Mouse (Mus musculus): ENCODE data around the gene Ptpn12.
A peak's percentile ranks its signal among the peaks of the same experiment; 100 is the strongest.

The Ptpn12 gene

DNA sequence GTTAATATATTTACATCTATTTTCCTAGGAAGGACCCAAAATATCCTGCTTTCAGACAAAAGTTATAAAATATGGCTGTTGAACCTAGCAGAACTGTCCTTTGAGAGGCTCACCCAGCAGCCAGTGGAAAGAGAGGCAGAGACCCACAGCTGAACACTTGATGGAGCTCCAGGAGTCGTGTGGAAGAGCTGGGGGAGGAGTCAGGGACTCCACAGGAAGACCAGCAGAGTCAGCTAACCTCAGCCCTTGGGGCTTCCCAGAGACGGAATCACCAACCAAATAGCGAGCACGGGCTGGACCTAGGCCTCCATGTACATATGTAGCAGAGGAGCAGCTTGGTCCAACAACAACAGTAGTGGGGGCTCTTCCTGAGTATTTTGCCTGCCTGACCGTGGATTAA lies 38.6 kb downstream of the Ptpn12 start:
- peak; percentile 36 for DNase-seq

DNA sequence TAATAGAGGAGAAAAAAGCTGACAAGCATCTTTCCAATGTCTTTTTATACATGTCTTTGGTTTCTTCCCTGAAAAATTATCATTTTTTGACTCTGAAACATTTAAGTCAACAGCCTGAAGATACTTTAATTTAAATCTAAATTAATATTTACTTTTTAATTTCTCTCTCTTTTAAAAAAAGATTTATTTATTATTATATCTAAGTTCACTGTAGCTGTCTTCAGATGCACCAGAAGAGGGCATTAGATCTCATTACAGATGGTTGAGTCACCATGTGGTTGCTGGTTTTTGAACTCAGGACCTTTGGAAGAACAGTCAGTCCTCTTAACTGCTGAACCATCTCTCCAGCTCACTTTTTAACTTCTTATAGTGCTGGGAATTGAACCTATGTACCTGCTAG lies 44.8 kb downstream of the Ptpn12 start:
- DNase-seq: no peak

DNA sequence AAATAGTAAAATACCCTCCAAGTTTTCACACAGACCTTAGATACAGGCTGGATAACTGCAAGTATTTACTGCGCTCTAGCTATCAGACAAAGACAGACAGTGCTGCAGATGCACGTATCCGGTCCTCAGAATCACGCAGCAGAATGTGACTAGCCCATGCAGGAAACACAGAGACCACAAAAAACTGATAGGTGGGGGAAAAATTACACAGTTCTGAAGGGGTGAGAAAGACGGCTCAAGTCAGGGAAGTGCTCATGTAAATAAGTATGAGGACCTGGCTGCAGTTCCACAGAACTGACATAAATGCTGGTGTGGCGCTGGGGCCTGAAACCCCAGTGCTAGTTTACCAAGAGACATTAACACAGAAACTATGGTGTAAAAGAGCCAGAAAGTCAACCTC lies 53.0 kb downstream of the Ptpn12 start:
- no peak for DNase-seq

DNA sequence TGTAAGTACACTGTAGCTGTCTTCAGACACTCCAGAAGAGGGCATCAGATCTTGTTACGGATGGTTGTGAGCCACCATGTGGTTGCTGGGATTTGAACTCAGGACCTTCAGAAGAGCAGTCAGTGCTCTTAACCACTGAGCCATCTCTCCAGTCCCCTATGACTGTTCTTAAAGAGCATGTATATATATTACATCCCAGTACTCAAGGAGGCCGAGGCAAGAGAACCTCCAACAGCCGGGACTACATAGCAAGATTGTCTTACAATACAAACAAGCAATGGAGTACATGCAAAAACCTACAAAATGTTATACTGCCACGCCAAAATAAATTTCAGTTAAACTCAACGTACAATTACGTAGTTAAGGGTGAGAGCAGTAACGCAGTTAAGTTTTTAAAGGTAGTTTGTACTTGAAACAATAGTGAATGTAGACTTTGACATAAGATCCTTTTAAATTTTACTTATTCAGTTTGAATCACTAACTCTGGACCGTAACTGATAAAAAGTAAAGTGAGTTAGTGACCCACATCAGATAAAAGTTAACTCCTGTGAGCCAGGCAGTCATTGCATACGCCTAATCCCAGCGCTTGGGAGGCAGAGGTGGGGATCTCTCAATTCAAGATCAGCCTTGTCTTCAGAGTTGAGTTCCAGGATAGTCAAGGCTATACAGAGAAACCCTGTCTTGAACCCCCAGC lies 53.9 kb downstream of the Ptpn12 start:
- no peak for DNase-seq

DNA sequence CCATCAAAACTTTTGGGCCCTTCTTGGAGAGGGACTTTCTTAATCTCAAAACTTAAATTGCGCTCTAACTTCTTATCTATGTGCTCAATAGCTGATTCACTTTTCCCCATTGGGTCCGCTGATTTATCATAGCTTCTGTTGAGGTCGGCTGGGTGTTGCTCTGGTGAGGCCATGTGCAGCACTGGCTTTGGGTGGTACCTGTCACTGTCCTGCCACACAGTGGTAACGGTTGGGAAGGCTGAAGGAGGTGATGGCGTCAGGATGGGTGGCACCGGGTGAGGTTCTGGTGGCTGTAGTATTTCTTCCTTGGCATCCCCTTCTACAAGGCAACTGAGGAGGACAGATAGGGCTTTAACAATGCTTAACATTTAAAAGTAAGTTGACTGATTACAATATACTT lies 57.3 kb downstream of the Ptpn12 start:
- no peak for DNase-seq

- DNase-seq: no peak
These were observed 58.2 kb downstream of the Ptpn12 start for GRCm38 (mm10) chr5:20997555-20997954.

DNA sequence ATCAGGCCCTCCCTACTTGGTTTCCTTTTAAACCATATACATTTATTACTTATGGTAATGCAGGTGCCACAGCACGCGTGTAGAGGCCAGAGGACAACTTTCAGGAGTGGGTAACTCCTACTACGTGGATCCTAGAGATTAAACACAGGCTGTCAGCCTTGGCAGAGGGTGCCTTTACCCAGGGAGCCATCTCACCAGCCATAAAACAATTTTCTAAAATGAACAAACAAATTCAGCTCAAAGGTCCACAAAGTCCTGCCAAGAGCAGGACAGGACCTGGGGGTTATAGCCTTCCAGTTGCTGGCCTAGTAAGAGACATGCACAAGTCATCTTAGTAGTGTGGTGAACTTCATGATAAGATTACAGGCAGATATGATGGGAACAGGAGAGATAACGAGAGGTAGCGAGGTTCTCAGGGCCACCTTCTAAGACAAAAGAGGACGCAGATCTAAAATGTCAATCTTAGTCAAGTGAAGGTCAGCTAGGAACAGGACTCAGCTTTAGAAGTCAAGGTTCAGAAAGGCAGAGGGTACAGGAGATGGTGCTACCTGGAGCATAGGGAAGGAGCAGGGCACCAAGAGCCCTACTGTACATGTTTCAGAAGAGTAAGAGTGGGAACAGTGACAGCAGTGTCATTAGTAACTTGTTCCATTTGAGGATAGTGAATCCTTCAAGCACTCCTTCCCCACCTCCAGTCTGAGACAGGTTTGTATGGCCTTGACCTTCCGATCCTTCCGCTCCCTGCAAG lies 65.5 kb downstream of the Ptpn12 start:
- no peak for DNase-seq

DNA sequence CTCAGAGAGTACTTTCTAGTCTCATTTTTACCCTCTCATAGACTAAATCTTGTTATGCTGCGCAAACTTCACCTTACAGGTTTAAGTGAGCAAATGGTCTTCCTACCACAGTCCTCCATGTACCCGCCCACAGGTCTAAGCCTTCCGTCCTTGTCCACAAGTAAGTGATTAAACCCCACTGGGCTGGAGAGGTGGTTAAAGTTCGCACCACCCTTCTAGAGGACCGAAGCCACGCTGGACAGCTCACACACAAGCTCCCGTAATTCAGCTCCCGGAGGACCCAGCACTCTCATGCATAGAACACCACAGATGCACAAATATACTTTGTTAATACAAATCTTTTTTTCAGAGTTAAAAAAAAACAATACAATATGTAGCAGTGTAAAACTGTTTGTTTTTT lies 69.4 kb downstream of the Ptpn12 start:
- DNase-seq: peak; percentile 58

- DNase-seq: no peak
These were observed 72.2 kb downstream of the Ptpn12 start for GRCm38 (mm10) chr5:20983505-20983904.

DNA sequence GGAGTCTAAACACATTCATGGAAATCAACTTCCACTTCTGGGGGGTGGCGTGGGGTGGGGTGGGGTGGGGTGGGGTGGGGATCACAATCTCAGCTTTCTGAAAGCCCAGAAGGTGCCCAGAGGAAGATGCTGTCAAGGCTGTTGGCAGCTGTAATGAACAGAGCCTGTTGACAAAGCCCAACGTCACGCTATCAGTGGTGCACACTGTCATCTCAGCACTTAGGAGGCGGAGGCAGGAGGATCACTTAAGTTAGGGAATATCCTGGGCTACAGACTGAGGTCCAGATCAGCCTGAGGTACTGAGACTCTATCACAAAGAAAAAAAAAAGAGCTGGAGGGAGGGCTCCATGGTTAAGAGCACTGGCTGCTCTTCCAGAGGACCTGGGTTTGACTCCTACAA lies 81.0 kb downstream of the Ptpn12 start:
- DNase-seq: no peak

DNA sequence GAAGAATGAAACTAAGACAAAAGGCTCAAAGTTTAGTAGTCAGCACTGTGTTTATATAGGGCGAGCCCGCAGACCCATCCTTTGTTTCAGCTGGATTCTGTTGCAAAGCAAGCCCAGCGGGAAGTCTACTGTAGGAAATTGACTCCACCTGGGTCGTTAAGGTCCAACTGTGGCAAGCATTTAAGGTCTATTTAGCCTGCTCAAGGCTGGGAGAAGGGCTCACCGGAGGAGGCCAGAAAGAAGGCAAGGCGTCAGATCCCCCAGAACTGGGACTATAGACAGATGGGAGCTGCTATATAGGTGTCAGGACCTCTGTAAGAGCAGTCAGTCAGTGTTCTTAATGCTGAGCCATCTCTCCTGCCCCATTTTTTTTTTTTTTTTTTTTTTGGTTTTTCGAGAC lies 81.7 kb downstream of the Ptpn12 start:
- no peak for DNase-seq

- no peak for DNase-seq
These were observed 82.6 kb downstream of the Ptpn12 start for GRCm38 (mm10) chr5:20973069-20973468.

DNA sequence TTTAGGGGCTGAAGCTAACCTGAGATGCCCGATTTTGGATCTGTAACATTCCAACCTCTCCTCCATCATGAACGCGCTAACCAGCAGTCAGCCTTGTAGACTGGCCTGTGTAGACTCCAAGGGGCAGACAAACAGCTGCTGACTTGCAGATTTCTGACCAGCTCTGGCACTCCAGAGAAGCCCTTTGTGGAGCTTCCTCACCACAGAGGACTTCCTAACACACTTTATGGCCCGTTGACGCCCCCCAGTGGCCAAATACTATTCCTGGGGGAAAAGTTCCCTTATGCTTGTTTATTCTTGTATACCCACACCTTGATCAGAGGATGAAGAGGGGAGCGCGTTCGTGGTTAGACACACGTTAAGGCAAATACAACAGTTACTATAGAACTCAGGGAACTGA lies 86.7 kb downstream of the Ptpn12 start:
- peak; percentile 90 for DNase-seq

- no peak for DNase-seq
These were observed 87.2 kb downstream of the Ptpn12 start for GRCm38 (mm10) chr5:20968493-20968892.

DNA sequence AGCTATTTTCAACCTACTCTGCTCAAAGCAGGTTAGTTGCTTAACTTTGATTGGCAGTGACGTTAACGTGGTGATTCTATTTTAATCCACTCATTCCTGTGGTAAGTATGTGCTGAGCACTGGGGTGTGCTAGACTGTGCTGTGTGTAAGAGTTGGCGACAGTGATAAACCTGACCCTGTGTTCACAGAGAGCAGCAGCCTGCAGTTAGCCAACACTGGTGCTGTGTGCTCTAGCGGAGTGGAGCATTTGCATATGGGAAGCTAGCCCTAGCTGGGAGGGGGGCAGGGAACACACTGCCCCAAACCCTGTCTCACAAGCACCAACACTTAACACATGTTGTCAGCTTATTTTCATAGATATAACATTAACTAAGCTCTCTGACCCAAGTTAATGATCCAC lies 87.8 kb downstream of the Ptpn12 start:
- DNase-seq: peak; percentile 84

DNA sequence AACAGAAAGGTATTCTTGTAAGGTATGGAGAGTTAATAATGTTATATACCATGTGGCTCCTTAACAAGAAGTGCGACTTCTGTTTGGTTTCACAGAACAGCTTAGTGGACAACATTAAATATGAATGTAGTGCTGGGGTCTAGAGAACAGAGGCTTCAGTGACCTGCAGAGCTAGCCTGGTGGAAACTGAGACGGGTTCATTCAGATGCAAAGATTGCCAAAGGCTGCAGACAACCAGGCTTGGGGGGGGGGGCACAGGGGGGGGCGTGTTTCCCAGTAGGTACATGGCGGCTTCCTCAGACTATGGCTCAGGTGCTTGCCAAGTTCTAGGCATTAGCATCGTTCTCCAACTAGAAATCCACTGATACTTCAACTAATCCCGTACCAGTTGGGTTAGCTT lies 91.3 kb downstream of the Ptpn12 start:
- DNase-seq: no peak

DNA sequence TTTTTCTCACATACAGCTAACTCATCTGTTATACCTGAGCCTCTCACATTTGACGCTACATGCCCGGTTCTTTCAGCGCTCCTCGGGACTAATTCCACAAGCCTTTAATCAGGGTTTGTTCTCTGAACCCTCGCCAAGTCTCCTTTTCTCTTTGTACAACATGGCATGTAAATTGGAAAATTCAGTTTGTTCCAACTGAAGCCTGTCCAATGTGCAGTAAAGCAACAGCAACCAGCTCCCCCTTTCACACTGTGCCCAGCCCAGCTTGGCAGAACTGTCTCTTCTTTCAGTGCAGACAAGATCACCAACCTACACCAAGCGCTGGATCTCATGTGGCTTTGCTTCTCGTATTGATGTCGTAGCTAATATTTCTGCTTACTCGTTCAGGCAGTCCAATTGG lies 92.4 kb downstream of the Ptpn12 start:
- peak; percentile 30 for DNase-seq

GRCm38 (mm10) chr5:20960927-20961326 lies 94.8 kb downstream of the Ptpn12 start:
- no peak for DNase-seq

GRCm38 (mm10) chr5:20956298-20956697 lies 99.4 kb downstream of the Ptpn12 start, which contains the start of gene Rsbn1l:
Rsbn1l (minus strand) TSS chr5:20956398.
- DNase-seq: no peak

- DNase-seq: no peak
These were observed 100.4 kb downstream of the Ptpn12 start for GRCm38 (mm10) chr5:20955114-20955835.

DNA sequence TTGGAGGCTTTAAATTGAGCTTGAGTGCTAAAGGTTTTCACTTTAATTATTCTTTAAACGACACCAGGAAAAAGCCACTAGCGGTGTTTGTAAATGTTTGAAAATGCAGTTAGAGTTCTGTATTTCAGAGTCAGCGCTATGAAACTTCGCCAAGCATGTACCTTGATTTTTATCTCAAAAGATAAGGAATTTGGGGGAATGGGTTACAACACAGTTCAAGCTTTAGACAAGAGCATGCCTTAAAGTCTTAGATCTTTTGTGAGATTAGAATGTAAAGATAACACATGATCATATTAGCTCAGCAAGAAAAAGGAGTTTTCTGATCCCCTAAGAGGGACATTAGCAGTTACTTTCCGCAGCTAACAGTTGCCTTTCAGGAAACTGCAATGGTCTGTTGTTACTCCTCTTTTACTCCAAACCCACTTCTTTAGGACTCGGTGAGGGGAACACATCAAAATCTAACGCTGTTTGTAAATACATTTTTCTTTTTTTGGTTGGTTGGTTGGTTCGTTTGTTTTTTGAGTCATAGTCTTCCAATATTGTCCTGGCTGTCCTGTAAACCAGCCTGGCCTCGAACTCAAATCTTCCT lies 103.3 kb downstream of the Ptpn12 start:
- no peak for DNase-seq

DNA sequence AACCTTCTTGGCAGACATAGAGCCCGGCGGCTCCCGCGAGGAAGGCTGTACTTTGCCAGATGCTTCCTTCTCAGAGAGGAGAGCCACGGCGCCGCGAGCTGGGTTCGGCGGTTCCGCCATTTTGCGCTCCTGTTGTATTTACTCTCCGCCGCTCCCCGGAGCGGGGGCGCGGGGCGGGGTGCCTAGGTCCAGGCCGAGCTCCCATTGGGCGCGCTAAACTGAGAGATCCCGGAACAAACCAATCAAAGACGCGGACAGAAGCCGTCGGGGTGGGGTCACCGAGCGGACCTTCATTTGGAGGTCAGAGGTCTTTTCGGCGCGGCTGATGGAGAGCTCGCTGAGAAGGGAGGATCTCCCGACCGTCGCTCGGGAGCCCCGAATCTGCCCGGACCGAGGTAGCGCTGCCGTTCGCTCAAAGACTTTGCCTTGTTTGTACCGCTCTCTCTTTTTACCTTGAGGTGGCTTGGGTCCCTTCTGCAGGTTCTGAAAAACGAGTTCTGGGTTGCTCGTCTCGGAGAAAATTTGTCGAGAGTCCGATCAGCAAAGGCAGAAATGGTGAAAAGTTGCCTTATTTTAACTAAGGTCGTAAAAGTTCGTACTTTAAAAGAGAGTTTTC lies 103.9 kb downstream of the Ptpn12 start:
- peak; percentile 98 for DNase-seq

Measured in kidney, adult 9 months (tissue).